Mouse (Mus musculus) left cerebral cortex, postnatal 25 days (tissue): ENCODE data around the gene H2-Ob. TPM values are rescaled to one million over a fixed set of nuclear protein-coding genes. Genes with fewer than 3 reads are reported as not detected.

Source experiments
- DNase-seq, 2 experiments: peaks; one replicate each; pipeline ENCODE4 v3.0.0; 2022; ENCODE audit warnings: low spot score in 2 of 2, mixed read lengths in 1 of 2
- intact Hi-C: fragments of 180-260 bp; cut with DNase I; formaldehyde crosslinking; loops from one replicate; pipeline ENCODE4 v1.15.1; 2025
- total RNA-seq, 2 experiments: library from RNA; stranded (reverse); gene quantifications; 2 replicates each; pipeline ENCODE4 v1.2.3; 2021

H2-Ob gene
- total RNA-seq: under 1 TPM in 1 of 2 experiments, not detected in 1; 0.23 TPM

DNA sequence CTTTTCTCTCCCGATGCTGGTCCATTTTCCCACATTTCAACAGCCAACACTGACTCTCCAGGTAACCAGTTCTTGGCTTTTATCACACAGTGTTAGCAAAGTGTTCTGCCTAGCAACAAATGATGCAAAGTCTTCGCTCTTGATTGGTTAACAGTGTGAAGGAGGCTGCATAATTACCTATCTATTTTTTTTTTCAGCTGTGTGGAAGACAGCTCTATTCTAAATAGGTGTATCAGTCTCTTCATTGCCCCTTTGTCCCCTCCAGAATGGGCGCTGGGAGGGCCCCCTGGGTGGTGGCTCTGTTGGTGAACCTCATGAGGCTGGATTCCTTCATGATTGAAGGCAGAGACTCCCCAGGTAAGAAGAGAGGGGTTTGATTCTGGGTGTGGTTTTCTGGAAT is at the start of gene H2-Ob:
H2-Ob (plus strand) TSS at position 198 of the 400 bp plus-strand sequence.
- intact Hi-C loops: loop anchor here (5.0 to 10.0 kb wide), 2 partner anchors 134 to 156 kb away; no protein-coding TSS in a partner anchor
- DNase-seq: peak; percentile 51 to 57

DNA sequence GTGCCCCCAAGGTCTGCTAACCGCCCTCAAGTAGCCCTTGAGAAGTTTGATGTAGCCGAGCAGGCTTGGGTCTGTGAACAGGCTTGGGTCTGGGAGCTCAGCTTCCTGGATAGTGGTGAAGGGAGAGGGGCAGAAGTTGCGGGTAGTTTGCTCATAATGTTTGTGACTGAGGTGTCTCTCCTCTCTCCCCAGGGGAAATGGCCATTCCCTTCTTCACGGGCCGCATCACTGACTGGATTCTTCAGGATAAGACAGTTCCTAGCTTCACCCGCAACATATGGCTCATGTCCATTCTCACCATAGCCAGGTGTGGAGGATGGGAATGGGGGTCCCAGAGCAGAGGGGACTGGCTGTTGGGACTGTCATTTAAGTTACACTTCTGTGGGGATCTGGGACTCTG is 49.7 kb upstream of the H2-Ob start:
- DNase-seq: no peak
- intact Hi-C loops: no loop called here

DNA sequence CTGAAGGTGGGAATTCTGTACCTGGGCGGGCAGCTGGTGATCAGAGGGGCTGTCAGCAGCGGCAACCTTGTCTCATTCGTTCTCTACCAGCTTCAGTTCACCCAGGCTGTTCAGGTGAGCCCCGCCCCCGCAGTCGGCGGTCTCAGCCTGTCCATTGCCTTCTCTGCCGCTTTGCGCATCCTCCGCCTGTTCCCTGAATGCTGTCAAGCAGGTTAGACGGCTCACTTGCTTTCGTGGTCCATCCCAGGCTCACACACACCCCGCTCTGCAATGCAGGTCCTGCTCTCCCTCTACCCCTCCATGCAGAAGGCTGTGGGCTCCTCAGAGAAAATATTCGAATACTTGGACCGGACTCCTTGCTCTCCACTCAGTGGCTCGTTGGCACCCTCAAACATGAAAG is 45.9 kb upstream of the H2-Ob start:
- no peak for DNase-seq
- intact Hi-C loops: no loop called here

DNA sequence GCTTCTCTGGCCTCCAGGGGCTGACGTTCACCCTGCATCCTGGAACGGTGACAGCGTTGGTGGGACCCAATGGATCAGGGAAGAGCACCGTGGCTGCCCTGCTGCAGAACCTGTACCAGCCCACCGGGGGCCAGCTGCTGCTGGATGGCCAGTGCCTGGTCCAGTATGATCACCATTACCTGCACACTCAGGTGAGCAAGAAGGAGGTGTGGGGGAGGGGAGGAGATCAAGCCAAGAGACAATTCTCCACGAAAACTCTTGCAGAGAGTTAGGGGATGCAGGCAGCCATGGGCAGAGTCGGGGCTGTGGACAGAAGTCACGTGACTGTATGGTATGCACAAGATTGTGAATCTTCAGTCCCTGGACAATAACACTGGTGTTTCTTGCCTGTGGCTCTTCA is 45.2 kb upstream of the H2-Ob start:
- intact Hi-C loops: no loop called here
- DNase-seq: no peak

DNA sequence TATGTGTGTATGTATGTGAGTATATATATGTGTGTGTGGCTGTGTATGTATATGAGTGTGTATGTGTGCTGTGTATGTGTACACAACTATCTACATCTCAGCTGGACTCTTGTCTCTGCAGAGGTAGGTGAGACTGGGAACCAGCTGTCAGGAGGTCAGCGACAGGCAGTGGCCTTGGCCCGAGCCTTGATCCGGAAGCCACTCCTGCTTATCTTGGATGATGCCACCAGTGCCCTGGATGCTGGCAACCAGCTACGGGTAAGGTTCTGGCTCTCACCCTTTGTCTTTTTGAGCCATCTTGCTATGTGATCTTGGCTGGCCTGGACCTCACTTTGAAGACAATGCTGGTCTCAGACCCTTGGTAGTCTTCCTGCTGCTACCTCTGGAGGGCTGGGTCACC is 44.0 kb upstream of the H2-Ob start:
- intact Hi-C loops: no loop called here
- no peak for DNase-seq

DNA sequence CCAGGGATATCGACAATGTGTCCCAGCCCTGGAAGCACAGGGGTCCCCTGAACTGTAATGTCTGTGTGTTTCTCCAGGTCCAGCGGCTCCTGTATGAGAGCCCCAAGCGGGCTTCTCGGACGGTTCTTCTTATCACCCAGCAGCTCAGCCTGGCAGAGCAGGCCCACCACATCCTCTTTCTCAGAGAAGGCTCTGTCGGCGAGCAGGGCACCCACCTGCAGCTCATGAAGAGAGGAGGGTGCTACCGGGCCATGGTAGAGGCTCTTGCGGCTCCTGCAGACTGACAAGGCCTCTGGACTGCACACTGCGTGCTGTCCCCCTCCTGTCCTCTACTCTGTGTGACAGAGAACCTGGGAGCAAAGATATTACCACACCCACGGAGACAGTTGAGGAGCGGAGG is 42.2 kb upstream of the H2-Ob start:
- DNase-seq: no peak
- intact Hi-C loops: no loop called here

DNA sequence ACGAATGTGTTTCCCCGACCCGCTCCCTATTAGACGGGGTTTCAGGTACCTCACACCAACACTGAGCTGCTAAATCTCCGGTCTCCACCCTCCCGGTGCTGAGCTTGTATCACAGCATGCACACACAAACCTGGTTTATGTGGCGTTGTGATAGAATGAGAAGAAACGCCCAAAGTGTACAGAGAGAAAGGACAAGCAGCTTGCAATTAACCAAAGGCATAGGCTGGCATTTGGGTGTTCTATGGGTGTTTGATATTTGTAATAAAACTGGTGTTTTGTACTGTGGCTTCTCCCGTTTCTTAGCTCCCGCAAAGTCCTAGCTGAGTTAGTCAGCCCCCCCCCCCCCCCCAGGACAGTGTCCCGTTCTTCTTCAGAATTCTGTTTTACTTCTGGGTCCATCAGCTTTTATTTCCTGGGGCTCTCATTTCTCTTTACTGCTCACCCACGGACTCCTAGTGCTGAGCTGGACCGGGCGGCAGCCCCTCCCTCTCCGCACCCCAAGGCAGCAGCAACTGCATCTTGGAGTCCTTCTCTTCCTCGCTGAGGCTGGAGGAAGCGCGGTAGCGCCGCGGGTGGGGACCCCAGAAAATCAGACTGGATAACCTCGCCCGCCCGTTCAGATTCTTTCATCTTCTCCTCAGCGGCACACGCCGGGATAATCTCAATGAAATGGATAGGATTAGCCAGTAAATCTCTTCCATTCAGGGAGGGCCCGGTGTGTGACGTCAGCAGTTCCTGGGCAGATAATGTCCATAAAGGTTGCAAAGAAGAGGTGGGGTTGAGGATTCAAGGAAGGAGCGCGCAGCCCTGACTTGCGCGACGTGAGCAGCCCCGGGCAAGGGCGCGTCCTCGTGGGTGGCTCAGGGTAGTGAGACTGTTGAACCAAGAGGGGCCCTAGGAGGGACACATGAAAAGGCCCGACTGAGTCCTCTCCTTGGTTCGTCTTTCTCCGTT is 41.5 kb upstream of the H2-Ob start, which contains the start of gene Psmb8:
Psmb8 (plus strand) TSS at position 781 of the 954 bp plus-strand sequence.
- DNase-seq: peak; percentile 82 to 90
- intact Hi-C loops: no loop called here

DNA sequence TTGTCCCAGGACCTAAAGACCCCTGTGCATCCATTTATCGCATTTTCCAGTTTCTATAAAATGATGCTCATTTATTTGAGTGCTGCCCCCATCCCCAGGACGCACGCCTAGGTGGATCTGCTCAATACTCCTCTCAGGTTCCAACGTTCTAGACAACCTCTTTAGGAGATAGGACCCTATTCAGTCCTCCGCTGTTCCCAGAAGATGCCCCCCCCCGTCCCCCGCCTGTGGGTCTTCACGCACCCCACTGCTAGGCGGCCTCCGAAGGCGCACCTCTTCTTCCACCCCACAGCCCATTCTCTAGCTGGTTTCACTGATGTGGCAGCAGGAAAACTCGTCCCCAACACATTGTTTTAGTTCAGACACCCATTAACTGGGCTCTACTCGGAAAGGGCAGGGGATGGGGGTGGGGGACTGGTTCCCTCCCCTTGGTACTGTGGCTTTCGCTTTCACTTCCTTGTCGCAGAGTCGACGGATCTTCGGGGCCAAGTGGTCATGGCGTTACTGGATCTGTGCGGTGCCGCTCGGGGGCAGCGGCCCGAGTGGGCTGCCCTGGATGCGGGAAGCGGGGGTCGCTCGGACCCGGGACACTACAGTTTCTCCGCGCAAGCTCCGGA is 40.7 kb upstream of the H2-Ob start:
- no peak for DNase-seq
- intact Hi-C loops: no loop called here

DNA sequence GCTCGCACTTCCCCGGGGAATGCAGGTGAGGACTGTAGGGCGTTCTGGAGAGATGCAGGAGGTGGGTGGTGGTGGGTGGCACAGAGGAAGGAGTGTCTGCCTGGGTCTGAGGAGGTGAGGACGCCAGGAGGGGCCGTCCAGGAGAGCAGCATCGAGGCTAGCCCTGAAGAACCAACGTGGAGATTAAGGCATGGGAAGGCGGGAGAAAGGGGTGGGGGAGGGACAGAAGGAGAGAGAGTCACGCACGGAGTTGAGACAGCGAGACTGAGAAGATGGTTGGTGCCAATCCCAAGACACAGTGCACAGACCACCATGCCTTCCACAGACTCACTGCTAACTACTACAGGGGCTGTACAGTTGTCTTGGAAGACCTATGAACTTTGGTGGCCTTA is 40.2 kb upstream of the H2-Ob start:
- intact Hi-C loops: no loop called here
- no peak for DNase-seq

DNA sequence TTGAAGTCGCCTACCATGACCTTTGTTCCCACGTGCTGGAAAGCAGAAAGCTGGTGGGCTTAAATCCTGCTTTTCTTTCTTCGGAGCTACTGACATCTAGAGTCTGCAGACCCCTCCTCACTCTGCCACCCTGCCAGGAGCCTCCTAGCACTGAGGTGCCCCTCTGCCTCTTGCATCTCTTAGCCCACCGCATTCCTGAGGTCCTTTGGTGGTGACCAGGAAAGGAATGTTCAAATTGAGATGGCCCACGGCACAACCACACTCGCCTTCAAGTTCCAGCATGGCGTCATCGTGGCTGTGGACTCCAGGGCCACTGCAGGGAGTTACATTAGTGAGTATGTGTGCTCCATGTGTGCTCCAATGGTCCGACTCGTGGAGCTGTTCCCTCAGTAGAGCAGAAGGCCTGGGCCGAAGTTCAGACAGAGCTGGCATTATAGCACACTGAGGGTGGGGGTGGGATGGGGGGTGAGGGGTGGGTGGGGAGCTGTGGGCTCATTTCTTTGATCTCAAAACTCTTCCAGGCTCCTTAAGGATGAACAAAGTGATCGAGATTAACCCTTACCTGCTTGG is 39.6 kb upstream of the H2-Ob start:
- intact Hi-C loops: no loop called here
- DNase-seq: no peak

DNA sequence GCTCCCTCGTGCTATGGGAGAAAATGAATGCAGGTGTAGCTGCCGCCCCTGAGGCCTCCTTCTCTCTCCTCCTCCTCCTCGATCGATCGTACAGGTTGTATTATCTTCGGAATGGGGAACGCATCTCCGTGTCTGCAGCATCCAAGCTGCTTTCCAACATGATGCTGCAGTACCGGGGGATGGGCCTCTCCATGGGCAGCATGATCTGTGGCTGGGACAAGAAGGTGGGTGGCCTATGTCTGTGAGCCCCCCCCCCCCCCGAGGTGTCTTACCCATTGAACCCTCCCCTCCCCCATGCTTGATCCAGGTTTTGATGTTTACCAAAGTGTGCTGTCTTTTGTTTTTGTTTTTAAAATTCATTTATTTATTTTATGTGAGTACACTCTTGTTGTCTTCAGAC is 38.7 kb upstream of the H2-Ob start:
- DNase-seq: no peak
- intact Hi-C loops: no loop called here

DNA sequence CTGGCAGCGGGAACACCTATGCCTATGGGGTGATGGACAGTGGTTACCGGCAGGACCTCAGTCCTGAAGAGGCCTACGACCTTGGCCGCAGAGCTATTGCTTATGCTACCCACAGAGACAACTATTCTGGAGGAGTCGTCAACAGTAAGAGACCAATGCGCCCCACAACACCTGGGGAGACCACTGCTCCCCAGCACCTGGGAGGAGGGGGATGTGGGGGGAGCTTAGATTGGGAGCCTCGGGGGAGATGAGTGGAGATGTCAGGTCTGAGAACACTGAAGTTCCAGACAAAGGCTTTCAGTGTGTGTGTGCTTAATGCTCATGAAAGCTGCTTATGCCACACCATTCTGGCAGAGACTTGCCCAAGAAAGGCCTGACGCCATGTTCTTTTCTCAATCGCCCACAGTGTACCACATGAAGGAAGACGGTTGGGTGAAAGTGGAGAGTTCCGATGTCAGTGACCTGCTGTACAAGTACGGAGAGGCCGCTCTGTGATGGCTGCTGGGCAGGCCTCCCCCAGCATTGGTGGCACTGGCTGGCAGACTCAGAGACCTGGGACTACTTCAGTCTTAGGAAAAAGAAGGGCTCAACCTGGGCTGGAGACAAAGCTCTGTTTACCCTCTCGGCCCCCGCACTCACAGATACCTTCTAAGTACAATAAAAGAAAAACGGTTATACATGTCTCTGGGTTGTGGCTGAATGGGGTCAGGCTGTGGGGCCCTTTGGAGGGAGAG is 37.8 kb upstream of the H2-Ob start:
- no peak for DNase-seq
- intact Hi-C loops: no loop called here

DNA sequence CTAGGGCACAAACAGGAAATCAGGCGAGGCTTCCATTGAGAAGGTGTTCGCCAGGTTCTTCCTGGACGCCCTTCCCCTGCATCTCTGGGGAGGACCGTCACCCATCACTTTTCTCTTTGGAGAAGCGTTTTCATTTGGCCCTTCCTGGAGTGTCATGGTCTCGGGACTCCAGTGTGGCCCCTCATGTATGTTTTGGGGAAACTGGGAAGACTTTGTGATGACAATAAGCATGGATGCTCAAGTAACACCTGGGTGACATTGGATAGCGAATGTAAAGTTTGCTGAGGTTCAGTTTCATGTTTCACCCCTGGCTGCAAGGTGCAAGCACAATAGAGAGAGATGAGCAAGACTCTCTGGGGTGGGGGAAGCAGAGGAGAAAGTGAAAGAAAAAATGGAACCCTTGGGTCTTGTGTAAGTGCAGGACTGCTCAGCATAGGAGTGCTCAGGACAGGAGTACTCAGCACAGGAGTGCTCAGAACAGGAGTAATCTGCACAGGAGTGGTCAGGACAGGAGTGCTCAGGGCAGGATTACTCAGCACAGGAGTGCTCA is 37.1 kb upstream of the H2-Ob start:
- DNase-seq: no peak
- intact Hi-C loops: no loop called here

DNA sequence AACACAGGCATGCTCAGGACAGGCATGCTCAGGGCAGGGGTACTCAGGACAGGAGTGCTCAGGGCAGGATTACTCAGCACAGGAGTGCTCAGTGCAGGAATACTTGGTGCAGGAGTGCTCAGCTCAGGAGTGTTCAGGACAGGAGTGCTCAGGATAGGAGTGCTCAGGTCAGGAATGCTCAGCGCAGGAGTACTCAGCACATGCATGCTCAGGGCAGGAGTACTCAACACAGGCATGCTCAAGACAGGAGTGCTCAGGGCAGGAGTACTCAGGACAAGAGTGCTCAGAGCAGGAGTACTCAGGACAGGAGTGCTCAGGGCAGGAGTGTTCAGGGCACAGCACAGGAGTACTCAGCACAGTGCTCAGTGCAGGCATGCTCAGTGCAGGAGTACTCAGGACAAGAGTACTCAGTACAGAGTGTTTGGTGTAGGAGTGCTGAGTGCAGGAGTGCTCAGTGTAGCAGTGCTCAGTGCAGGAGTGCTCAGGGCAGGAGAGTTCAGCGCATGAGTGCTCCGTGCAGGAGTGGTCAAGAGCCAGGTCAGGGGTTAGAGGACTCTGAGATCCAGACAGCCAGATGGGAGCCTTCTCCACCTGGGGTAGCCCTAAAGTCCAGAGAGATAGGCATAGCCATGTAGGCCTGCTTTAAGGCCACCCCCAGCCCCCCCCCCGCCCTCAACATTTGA is 35.8 kb upstream of the H2-Ob start:
- intact Hi-C loops: no loop called here

DNA sequence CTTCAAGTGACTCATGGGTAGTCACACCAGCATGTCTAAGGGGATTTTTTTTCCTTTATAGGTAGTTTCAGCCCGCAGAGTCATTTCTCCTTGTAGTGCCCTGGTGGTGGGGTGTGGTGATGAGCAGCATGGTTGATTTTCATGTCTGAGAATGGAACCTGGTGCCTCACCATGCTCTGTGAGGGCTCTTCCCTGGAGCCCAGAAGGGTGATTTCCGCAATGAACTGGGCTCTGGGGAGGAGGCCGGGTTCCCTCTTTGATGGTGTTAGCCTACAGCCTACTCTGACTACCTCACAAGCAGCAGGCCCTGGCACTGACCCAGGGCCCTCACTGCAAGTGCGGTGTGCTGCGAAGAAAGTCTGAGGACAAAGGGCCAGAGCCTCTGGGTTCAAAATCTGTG is 35.3 kb upstream of the H2-Ob start, which contains the start of gene Tap2:
Tap2 (plus strand) TSS at position 84 of the 400 bp plus-strand sequence.
- DNase-seq: no peak
- intact Hi-C loops: no loop called here

More for the DNA sequence above, 35.8 kb upstream of the H2-Ob start:
- no peak for DNase-seq

DNA sequence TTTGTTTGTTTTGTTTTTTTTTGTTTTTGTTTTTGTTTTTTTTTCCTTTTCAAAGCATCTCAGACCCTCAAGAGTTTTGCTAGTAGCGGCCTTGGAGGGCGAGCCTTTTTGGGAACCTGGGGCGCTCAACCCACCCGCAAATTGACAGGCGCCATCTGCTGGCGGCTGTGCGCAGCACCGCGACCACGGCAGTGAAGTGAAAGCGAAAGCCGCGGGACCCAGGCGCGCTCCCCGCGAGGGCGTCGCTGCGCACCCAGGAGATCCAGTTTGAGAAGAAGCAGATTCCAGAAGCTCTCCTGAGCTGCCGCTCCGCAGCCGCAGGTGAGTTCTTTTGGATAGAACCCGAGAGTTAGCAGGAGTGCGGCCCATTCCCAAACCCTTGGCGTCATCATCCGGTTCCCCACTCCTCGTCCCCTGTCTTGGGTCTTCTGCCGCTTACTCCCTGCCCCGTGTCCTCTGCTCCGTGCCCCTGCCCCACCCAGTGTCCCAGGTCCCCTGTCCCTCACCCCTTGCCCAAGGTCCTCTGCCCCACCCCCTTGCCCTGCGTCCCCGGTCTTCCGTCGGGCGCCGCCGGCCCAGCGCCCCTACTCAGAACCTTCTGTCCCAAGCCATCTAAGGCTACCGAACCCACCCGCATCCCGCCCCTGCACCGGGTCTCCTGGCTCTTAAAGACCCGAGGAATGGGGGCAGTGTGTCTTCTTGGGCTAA is 34.2 kb upstream of the H2-Ob start:
- peak; percentile 78 to 86 for DNase-seq
- intact Hi-C loops: loop anchor here (2.0 kb wide), 1 partner anchor 34 kb away; no protein-coding TSS in a partner anchor

DNA sequence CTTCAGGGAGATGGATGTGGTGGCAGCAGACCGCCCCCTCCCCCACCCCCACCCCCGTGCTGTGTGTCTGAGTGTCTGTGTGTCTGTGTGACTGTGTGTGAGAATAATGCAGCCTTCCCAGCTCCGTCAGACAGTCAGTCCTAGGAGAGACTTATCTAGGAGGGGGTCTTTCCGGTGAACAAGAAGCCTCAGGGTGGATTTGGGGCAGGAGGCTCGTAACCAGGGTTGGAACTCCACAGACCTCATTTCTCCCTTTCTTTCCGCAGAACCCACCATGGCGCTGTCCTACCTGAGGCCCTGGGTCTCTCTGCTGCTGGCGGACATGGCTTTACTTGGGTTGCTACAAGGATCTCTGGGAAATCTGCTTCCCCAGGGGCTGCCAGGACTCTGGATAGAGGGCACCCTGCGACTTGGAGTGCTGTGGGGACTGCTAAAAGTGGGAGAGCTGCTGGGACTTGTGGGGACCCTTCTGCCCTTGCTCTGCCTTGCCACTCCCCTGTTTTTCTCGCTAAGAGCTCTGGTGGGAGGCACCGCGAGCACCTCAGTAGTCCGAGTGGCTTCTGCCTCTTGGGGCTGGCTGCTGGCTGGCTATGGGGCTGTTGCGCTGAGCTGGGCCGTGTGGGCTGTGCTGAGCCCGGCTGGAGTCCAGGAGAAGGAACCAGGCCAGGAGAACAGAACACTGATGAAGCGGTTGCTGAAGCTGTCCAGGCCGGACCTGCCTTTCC is 33.5 kb upstream of the H2-Ob start:
- intact Hi-C loops: loop anchor here (2.0 kb wide), 1 partner anchor 34 kb away; no protein-coding TSS in a partner anchor
- DNase-seq: no peak
